Mouse (Mus musculus): ENCODE results near the gene Rccd1. TPM values are rescaled to one million over a fixed set of nuclear protein-coding genes. Genes with fewer than 3 reads are reported as not detected.

Gene Rccd1
- polyA plus RNA-seq, 1 experiment from 2014 or later, result 3.7 TPM

DNA sequence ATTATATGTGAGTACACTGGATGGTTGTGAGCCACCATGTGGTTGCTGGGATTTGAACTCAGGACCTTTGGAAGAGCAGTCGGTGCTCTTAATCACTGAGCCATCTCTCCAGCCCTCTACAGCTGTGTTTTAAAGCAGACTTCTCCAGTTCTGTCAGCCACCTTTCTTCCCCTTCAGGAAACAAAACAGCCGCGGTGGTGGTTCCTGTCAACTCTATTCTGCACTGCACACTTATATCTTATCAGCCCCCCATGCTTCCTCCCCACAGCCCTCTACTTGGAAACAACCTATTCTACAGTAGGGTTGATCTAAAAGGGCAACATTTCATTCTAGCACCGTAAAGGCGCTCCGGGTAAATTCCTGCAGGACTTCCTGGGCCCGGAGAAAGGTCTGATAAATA is 77.4 kb downstream of the Rccd1 start:
- no peak for DNase-seq (ENCODE audit: low spot score)
- H3K4me3 ChIP-seq (ENCODE audit: low read depth, low read length), result peak overlapping the region; percentile 60
- no peak for ATAC-seq (ENCODE audit: low FRiP score, low TSS enrichment)
- peak overlapping the region; percentile 65 for H3K4me2 ChIP-seq (replicated peaks; ENCODE audit: low read depth)
- no peak for TF ChIP-seq EP300 (optimal IDR thresholded peaks at IDR 0.05)
- no peak for TF ChIP-seq CTCF (IDR thresholded peaks at IDR 0.05; ENCODE audit: low read depth)
- no peaks in the 10 kb centered on the region for H3K36me3 ChIP-seq (ENCODE audit: control insufficient read depth, insufficient read depth, low read length)
- H3K27ac ChIP-seq (replicated peaks), result no peak overlapping the region
- no peaks in the 10 kb centered on the region for H3K27me3 ChIP-seq (ENCODE audit: control insufficient read depth, insufficient read depth, low read length)
- H3K9ac ChIP-seq (ENCODE audit: low read length), result no peak overlapping the region
- H3K9me3 ChIP-seq (ENCODE audit: control insufficient read depth, low read length), result no peaks in the 10 kb centered on the region
- H3K4me1 ChIP-seq (replicated peaks; ENCODE audit: control insufficient read depth, insufficient read depth), result no peaks in the 10 kb centered on the region
- 31% methylated on average over 7 of the region's 7 CpGs for WGBS

DNA sequence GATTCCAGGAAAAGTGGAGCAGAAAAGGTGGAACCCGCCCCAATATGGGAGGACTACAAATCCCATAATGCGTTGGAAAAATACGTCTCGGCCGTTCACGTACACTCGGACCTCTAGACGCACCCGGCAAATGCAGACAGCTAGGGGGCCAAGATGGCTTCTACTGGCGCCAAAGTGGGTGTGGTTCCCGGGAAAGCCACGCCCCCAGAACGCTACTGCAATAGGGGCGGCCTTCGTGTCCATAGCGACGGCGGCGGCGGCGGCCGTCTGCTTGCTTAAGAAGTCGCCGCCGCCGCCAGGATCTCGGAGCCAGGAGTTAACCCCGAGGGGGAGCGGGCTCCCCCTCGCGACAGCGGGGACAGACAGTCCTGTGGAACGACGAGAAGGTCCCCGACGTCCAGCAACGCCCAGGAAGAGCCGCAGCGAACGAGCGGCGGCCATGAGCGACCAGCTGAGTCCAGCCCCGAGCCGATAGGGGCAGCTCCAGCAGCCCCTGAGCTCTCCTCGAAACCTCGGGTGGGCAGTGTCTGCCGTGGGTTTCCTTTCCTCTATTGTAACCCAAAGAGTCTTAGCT is 78.0 kb downstream of the Rccd1 start, which contains the start of gene Ttll13:
Ttll13 (plus strand) TSS at position 229 of the 574 bp plus-strand sequence.
- peak within 1 kb of the TSS; percentile 65 for H3K4me2 ChIP-seq (replicated peaks; ENCODE audit: low read depth)
- DNase-seq (ENCODE audit: low spot score), result peak; percentile 98
- H3K27ac ChIP-seq (replicated peaks), result peak within 1 kb of the TSS; percentile 81
- H3K9me3 ChIP-seq (ENCODE audit: control insufficient read depth, low read length), result no peaks in the 10 kb centered on the region
- peak; percentile 98 for ATAC-seq (ENCODE audit: low FRiP score, low TSS enrichment)
- under 1% methylated on average over 48 of the region's 48 CpGs for WGBS
- peak within 1 kb of the TSS; percentile 63 for H3K9ac ChIP-seq (ENCODE audit: low read length)
- no peaks in the 10 kb centered on the region for H3K36me3 ChIP-seq (ENCODE audit: control insufficient read depth, insufficient read depth, low read length)
- TF ChIP-seq CTCF (IDR thresholded peaks at IDR 0.05; ENCODE audit: low read depth) (peak; percentile 69), EP300 (optimal IDR thresholded peaks at IDR 0.05) (no peak)
- no peaks in the 10 kb centered on the region for H3K27me3 ChIP-seq (ENCODE audit: control insufficient read depth, insufficient read depth, low read length)
- no peaks in the 10 kb centered on the region for H3K4me1 ChIP-seq (replicated peaks; ENCODE audit: control insufficient read depth, insufficient read depth)
- peak within 1 kb of the TSS; percentile 60 for H3K4me3 ChIP-seq (ENCODE audit: low read depth, low read length)

DNA sequence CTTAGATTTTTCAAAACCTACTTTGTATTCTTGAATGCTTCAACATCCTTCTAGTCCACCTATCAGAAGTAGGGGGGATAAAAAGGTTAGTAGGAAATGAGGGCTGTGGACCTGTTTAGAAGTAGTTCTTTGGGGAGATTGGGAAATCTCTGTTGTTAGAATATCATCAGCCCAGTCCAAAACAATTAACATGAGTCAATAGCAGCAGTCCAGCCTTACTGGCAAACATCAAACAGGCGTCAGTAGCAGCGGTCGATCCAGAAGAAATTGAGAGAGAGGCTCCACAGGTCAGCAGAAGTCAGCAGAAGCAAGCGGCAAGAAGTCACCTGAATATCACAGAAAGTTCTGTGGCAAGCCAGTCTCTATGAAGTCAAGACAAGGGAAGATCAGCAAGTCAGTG is 79.4 kb downstream of the Rccd1 start:
- H3K4me3 ChIP-seq (ENCODE audit: low read depth, low read length), result no peak overlapping the region
- H3K9ac ChIP-seq (ENCODE audit: low read length), result no peak overlapping the region
- DNase-seq (ENCODE audit: low spot score) (no peak), ATAC-seq (ENCODE audit: low FRiP score, low TSS enrichment) (no peak)
- no peaks in the 10 kb centered on the region for H3K27me3 ChIP-seq (ENCODE audit: control insufficient read depth, insufficient read depth, low read length)
- H3K4me1 ChIP-seq (replicated peaks; ENCODE audit: control insufficient read depth, insufficient read depth), result no peaks in the 10 kb centered on the region
- no peak for TF ChIP-seq EP300 (optimal IDR thresholded peaks at IDR 0.05)
- TF ChIP-seq CTCF (IDR thresholded peaks at IDR 0.05; ENCODE audit: low read depth), result no peak
- no peak overlapping the region for H3K27ac ChIP-seq (replicated peaks)
- no peak overlapping the region for H3K4me2 ChIP-seq (replicated peaks; ENCODE audit: low read depth)
- 92% methylated on average over 4 of the region's 4 CpGs for WGBS
- H3K9me3 ChIP-seq (ENCODE audit: control insufficient read depth, low read length), result no peaks in the 10 kb centered on the region
- no peaks in the 10 kb centered on the region for H3K36me3 ChIP-seq (ENCODE audit: control insufficient read depth, insufficient read depth, low read length)

Other genes with a start within 250 kb of the Rccd1 start
- 288 TPM in 2 replicates for gene Idh2, start 209.1 kb downstream of the Rccd1 start, polyA plus RNA-seq (2015; fragmentation: Nextera tagmentation; extraction: Ambion mirVana)
- gene Sema4b, start 137.6 kb downstream of the Rccd1 start, polyA plus RNA-seq (2015; fragmentation: Nextera tagmentation; extraction: Ambion mirVana), result 19.4 and 19.9 TPM in 2 replicates
- 187 and 189 TPM in 2 replicates for gene Cib1, start 91.6 kb downstream of the Rccd1 start, polyA plus RNA-seq (2015; fragmentation: Nextera tagmentation; extraction: Ambion mirVana)
- 2.9 and 3.2 TPM in 2 replicates for gene Gdpgp1, start 91.6 kb downstream of the Rccd1 start, polyA plus RNA-seq (2015; fragmentation: Nextera tagmentation; extraction: Ambion mirVana)
- 1.2 TPM in 2 replicates for gene Ttll13, start 78.1 kb downstream of the Rccd1 start, polyA plus RNA-seq (2015; fragmentation: Nextera tagmentation; extraction: Ambion mirVana)
- 33.6 and 34.5 TPM in 2 replicates for gene Ngrn, start 63.2 kb downstream of the Rccd1 start, polyA plus RNA-seq (2015; fragmentation: Nextera tagmentation; extraction: Ambion mirVana)
- 4.9 and 7.5 TPM in 2 replicates for gene Vps33b, start 54.8 kb downstream of the Rccd1 start, polyA plus RNA-seq (2015; fragmentation: Nextera tagmentation; extraction: Ambion mirVana)
- 32.6 and 38.0 TPM in 2 replicates for gene Prc1, start 30.0 kb downstream of the Rccd1 start, polyA plus RNA-seq (2015; fragmentation: Nextera tagmentation; extraction: Ambion mirVana)
- 30.7 and 34.5 TPM in 2 replicates for gene Unc45a, start 16.6 kb upstream of the Rccd1 start, polyA plus RNA-seq (2015; fragmentation: Nextera tagmentation; extraction: Ambion mirVana)
- 8.6 and 10.4 TPM in 2 replicates for gene Hddc3, start 18.6 kb upstream of the Rccd1 start, polyA plus RNA-seq (2015; fragmentation: Nextera tagmentation; extraction: Ambion mirVana)
- 3.6 and 5.3 TPM in 2 replicates for gene Man2a2, start 46.9 kb upstream of the Rccd1 start, polyA plus RNA-seq (2015; fragmentation: Nextera tagmentation; extraction: Ambion mirVana)
- 6.2 TPM in 2 replicates for gene Fes, start 63.5 kb upstream of the Rccd1 start, polyA plus RNA-seq (2015; fragmentation: Nextera tagmentation; extraction: Ambion mirVana)
- 17.6 and 20.8 TPM in 2 replicates for gene Furin, start 81.0 kb upstream of the Rccd1 start, polyA plus RNA-seq (2015; fragmentation: Nextera tagmentation; extraction: Ambion mirVana)
- gene Blm, start 210.7 kb upstream of the Rccd1 start, polyA plus RNA-seq (2015; fragmentation: Nextera tagmentation; extraction: Ambion mirVana), result 3.2 TPM in 2 replicates